Mouse (Mus musculus): ENCODE results near the gene Dennd1a. TPM values are rescaled to one million over a fixed set of nuclear protein-coding genes. Genes with fewer than 3 reads are reported as not detected.

Gene Dennd1a
- 41.2 TPM for polyA plus RNA-seq (2015; fragmentation: Illumina TruSeq; extraction: RNeasy Lipid Tissue Mini Kit (QIAGEN cat#74804); ENCODE audit: low read depth, low replicate concordance)

GRCm38 (mm10) chr2:38286733-38287551 is at the start of gene Dennd1a:
Gene Dennd1a (minus strand): TSS chr2:38287390.

GRCm38 (mm10) chr2:37776016-37776415 is 511.2 kb downstream of the Dennd1a start, which contains the start of gene Crb2:
Gene Crb2 (plus strand): TSS chr2:37776249.

Other genes with a start within 250 kb of the Dennd1a start
- 38.9 TPM for gene Lhx2, start 51.9 kb upstream of the Dennd1a start, polyA plus RNA-seq (2015; fragmentation: Illumina TruSeq; extraction: RNeasy Lipid Tissue Mini Kit (QIAGEN cat#74804); ENCODE audit: low read depth, low replicate concordance)
- 30.5 TPM for gene Nek6, start 224.3 kb upstream of the Dennd1a start, polyA plus RNA-seq (2015; fragmentation: Illumina TruSeq; extraction: RNeasy Lipid Tissue Mini Kit (QIAGEN cat#74804); ENCODE audit: low read depth, low replicate concordance)

All from brain, adult 10 weeks (tissue).